Mouse (Mus musculus) liver, adult 2 months (tissue): ENCODE measurements around the gene Crebrf.

Source experiments
- CTCF ChIP-seq: fragments of 200-500 bp; IDR thresholded peaks from 2 replicates; pipeline ENCODE4 v1.5.1; 2011; ENCODE audit warnings: low read depth, low read length, control low read depth
- POLR2A ChIP-seq: fragments of 200-500 bp; IDR thresholded peaks from 2 replicates; pipeline ENCODE4 v1.6.1; 2011; ENCODE audit warnings: low read length, control low read depth; ENCODE audit not compliant: insufficient read depth; ENCODE audit errors: extremely low read depth

DNA sequence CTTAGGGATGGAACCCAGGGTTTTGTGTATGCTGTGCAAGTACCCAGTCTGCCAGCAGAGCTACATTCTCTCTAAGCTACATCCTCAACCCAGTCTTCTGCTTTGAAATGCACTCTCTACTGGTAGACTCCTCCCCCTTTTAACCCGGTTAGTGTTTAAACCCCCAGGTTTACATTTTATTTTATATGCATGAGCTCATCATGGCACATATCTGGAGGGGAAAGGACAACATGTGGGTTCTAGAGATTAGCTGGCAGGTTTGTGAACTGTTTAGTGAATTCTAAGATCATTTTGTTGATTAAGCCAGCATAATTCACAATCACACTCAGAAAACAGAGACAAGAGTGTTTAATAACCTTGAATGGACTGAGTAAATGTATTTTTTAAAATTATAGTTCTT, 9.3 kb downstream of the Crebrf start:
- no peak for TF ChIP-seq POLR2A
- no peak for TF ChIP-seq CTCF
